Mouse (Mus musculus) erythroblast, embryonic 14.5 days (primary cell): ENCODE measurements around the gene Churc1.

Experiments used
- GATA1 ChIP-seq: IDR thresholded peaks from 2 replicates; pipeline ENCODE4 v1.6.1; 2012; ENCODE audit warnings: low read length, inconsistent platforms, mixed read lengths
- TAL1 ChIP-seq: IDR thresholded peaks from 3 replicates; pipeline ENCODE4 v1.6.1; 2012; ENCODE audit warnings: low read length, inconsistent platforms, mixed read lengths

- TF ChIP-seq GATA1: no peak
- TF ChIP-seq TAL1: no peak
Observed at GRCm38 (mm10) chr12:76814120-76814519, 48.8 kb downstream of the Churc1 start.
